In the genomic region with DNA sequence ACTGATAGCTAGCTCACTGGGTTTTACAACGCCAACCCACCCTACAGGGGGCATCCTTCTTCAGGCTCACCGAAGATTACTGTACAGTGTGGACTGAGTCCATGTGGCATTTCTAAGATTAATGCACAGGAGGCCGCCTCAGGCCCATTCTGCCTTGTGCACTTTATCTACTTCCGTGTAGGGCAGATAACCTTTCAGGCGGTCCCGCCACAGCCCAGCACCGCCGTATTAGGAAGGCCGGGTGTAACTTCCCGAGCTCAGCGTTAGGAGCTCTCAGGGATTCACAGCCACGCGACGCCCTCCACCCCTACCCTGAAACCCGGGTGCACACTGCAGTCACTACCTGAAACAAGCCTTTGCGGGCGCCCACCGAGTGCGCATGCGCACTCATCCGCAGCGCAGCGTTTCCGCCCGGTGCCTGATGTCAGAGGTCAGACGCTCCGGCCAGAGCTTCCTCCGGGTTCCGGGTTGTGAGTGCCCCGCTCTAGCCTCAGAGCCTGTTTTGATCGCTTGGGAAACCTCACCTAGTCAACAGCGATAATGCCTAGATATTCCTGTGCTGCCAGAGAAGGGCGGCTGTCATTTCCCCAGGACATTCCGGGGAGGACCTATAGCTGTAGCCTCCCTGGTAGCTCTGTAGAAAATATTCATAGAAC, we compare ENCODE assay signal across 8 mouse cellular contexts. TPM values are rescaled to one million over a fixed set of nuclear protein-coding genes. Genes with fewer than 3 reads are reported as not detected.
DNase-seq lines count a peak whose midpoint lies in the region; ATAC-seq and TF ChIP-seq lines count a peak whose summit lies in the region.

No protein-coding gene starts in this region.

- ATAC-seq in forebrain, embryonic 16.5 days: peak; percentile 88
- ATAC-seq in neural tube, embryonic 14.5 days (ENCODE audit: low read depth): peak; percentile 95

- no peak for TF ChIP-seq EP300 in ES-Bruce4 (IDR thresholded peaks at IDR 0.05; ENCODE audit: insufficient read depth, low read depth, low read length)

- no peaks in the 10 kb centered on the region for H3K27me3 ChIP-seq in ES-Bruce4 (ENCODE audit: control insufficient read depth, insufficient read depth, low read length, poor library complexity, severe bottlenecking)
- no peaks in the 10 kb centered on the region for H3K27me3 ChIP-seq in forebrain, embryonic 16.5 days (replicated peaks; ENCODE audit: control insufficient read depth, insufficient read depth, low read length)
- H3K27me3 ChIP-seq in neural tube, embryonic 14.5 days (ENCODE audit: control insufficient read depth, insufficient read depth, low read length): no peaks in the 10 kb centered on the region
- H3K27me3 ChIP-seq in testis, adult 2 months (ENCODE audit: control insufficient read depth, insufficient read depth, low read length): no peaks in the 10 kb centered on the region

- no peak for TF ChIP-seq POLR2A in ES-Bruce4 (IDR thresholded peaks at IDR 0.05; ENCODE audit: insufficient read depth, low read length)
- TF ChIP-seq POLR2A in testis, adult 2 months (IDR thresholded peaks at IDR 0.05; ENCODE audit: control insufficient read depth, low read depth, low read length): peak; percentile 81

- H3K27ac ChIP-seq in ES-Bruce4 (ENCODE audit: insufficient read depth, low read length): no peak overlapping the region
- H3K27ac ChIP-seq in forebrain, embryonic 16.5 days (ENCODE audit: low read length): no peak overlapping the region
- H3K27ac ChIP-seq in neural tube, embryonic 14.5 days (ENCODE audit: low read depth, low read length): peak overlapping the region; percentile 56; the same call in 1 of the 2 replicates
- peak overlapping the region; percentile 88 for H3K27ac ChIP-seq in testis, adult 2 months (ENCODE audit: control insufficient read depth, insufficient read depth, low read depth, low read length)

- no peaks in the 10 kb centered on the region for H3K9me3 ChIP-seq in ES-Bruce4 (replicated peaks; ENCODE audit: control insufficient read depth, insufficient read depth, low read length, poor library complexity, severe bottlenecking)
- H3K9me3 ChIP-seq in forebrain, embryonic 16.5 days (ENCODE audit: control insufficient read depth, low read length): no peaks in the 10 kb centered on the region
- no peaks in the 10 kb centered on the region for H3K9me3 ChIP-seq in neural tube, embryonic 14.5 days (ENCODE audit: control insufficient read depth, low read length)

- H3K4me1 ChIP-seq in ES-Bruce4 (ENCODE audit: control insufficient read depth, insufficient read depth, low read length): no peaks in the 10 kb centered on the region
- peaks cover 10% of the 10 kb centered on the region for H3K4me1 ChIP-seq in forebrain, embryonic 16.5 days (replicated peaks; ENCODE audit: control insufficient read depth, insufficient read depth, low read length)
- peaks cover 9% of the 10 kb centered on the region for H3K4me1 ChIP-seq in neural tube, embryonic 14.5 days (ENCODE audit: control insufficient read depth, insufficient read depth, low read length)
- peaks cover 4% of the 10 kb centered on the region for H3K4me1 ChIP-seq in testis, adult 2 months (ENCODE audit: control insufficient read depth, insufficient read depth, low read length)

- DNase-seq in cerebellum, adult 18-20 months: peak; percentile 90 to 93
- peak; percentile 84 for DNase-seq in heart, postnatal 25 days (ENCODE audit: low spot score)
- DNase-seq in layer of hippocampus, adult 18-20 months (ENCODE audit: low spot score in 2 of 2): peak; percentile 82 to 93
- DNase-seq in lung, adult 18-20 months: peak; percentile 92 to 94

- peak overlapping the region; percentile 56 for H3K9ac ChIP-seq in ES-Bruce4 (ENCODE audit: low read depth, poor library complexity, severe bottlenecking)
- peak overlapping the region; percentile 79 for H3K9ac ChIP-seq in forebrain, embryonic 16.5 days (replicated peaks; ENCODE audit: low read depth, low read length)
- H3K9ac ChIP-seq in neural tube, embryonic 14.5 days (replicated peaks; ENCODE audit: low read depth, low read length): peak overlapping the region; percentile 63

- 5% methylated on average over 34 of the region's 34 CpGs for WGBS in forebrain, embryonic 16.5 days
- 4% methylated on average over 34 of the region's 34 CpGs for WGBS in neural tube, embryonic 14.5 days

- H3K36me3 ChIP-seq in ES-Bruce4 (ENCODE audit: control insufficient read depth, insufficient read depth, low read length, poor library complexity, severe bottlenecking): no peaks in the 10 kb centered on the region
- H3K36me3 ChIP-seq in forebrain, embryonic 16.5 days (ENCODE audit: control insufficient read depth, insufficient read depth): no peaks in the 10 kb centered on the region; the same call in 1 of the 2 replicates
- H3K36me3 ChIP-seq in neural tube, embryonic 14.5 days (ENCODE audit: control insufficient read depth, insufficient read depth, low read length): no peaks in the 10 kb centered on the region
- H3K36me3 ChIP-seq in testis, adult 2 months (ENCODE audit: control insufficient read depth, insufficient read depth, low read length): no peaks in the 10 kb centered on the region

- no peak for TF ChIP-seq CTCF in ES-Bruce4 (IDR thresholded peaks at IDR 0.05; ENCODE audit: low read depth, low read length)
- no peak for TF ChIP-seq CTCF in testis, adult 2 months (IDR thresholded peaks at IDR 0.05; ENCODE audit: control insufficient read depth, insufficient read depth, insufficient replicate concordance, low read depth, low read length)

- H3K4me2 ChIP-seq in forebrain, embryonic 16.5 days (ENCODE audit: low read length): peak overlapping the region; percentile 57
- H3K4me2 ChIP-seq in neural tube, embryonic 14.5 days (ENCODE audit: low read depth, low read length): peak overlapping the region; percentile 64

- intact Hi-C loops in heart, postnatal 25 days (cut with DNase I): loop anchor here (10.0 kb wide), 1 partner anchor 312 kb away; no protein-coding TSS in a partner anchor

- H3K4me3 ChIP-seq in ES-Bruce4 (ENCODE audit: low read depth, low read length): peak overlapping the region; percentile 92
- H3K4me3 ChIP-seq in forebrain, embryonic 16.5 days (replicated peaks; ENCODE audit: low read length): peak overlapping the region; percentile 62
- H3K4me3 ChIP-seq in neural tube, embryonic 14.5 days (ENCODE audit: low read depth, low read length): peak overlapping the region; percentile 49
- peak overlapping the region; percentile 96 for H3K4me3 ChIP-seq in testis, adult 2 months (ENCODE audit: control insufficient read depth, low read depth, low read length)

RNA-seq across cellular contexts. Expression of a gene that starts 6.0 kb away (rescaled TPM):
- 10.4 and 11.8 TPM in 2 replicates for polyA plus RNA-seq in ES-Bruce4 (2011; ENCODE audit: insufficient read depth, insufficient read length, low read depth, missing spikeins)
- 25.2 and 28.7 TPM in 2 replicates for polyA plus RNA-seq in forebrain, embryonic 16.5 days (2015; fragmentation: Nextera tagmentation; extraction: Ambion mirVana)
- 10 to 100 TPM; 31.9 to 40.8 TPM for total RNA-seq in heart, postnatal 25 days (2021)
- total RNA-seq in layer of hippocampus, adult 18-20 months (2021): 10 to 100 TPM; 30.1 to 31.4 TPM
- 27.5 and 29.2 TPM in 2 replicates for polyA plus RNA-seq in neural tube, embryonic 14.5 days (2014; fragmentation: Nextera tagmentation; extraction: Ambion mirVana)
- polyA plus RNA-seq in testis, adult 2 months (2012; rRNA removed): 86.3 and 110 TPM in 2 replicates

RNA-seq across cellular contexts. Expression of a gene that starts 6.5 kb away (rescaled TPM):
- 7.1 and 7.2 TPM in 2 replicates for polyA plus RNA-seq in ES-Bruce4 (2011; ENCODE audit: insufficient read depth, insufficient read length, low read depth, missing spikeins)
- 1.7 and 2.7 TPM in 2 replicates for polyA plus RNA-seq in forebrain, embryonic 16.5 days (2015; fragmentation: Nextera tagmentation; extraction: Ambion mirVana)
- 10 to 100 TPM; 20.2 to 21.1 TPM for total RNA-seq in heart, postnatal 25 days (2021)
- total RNA-seq in layer of hippocampus, adult 18-20 months (2021): 10 to 100 TPM in 1 of 2 experiments, 1 to 10 TPM in 1; 9.5 to 11.6 TPM
- 1.4 TPM in 2 replicates for polyA plus RNA-seq in neural tube, embryonic 14.5 days (2014; fragmentation: Nextera tagmentation; extraction: Ambion mirVana)
- 18.8 and 18.9 TPM in 2 replicates for polyA plus RNA-seq in testis, adult 2 months (2012; rRNA removed)

Comparison
In these comparisons a context has a peak if more than half of its experiments do, and no peak if none do; other contexts are left out.
1. H3K27ac ChIP-seq: peak in neural tube, embryonic 14.5 days (single experiment) and testis, adult 2 months (single experiment); none in ES-Bruce4 (single experiment) and forebrain, embryonic 16.5 days (single experiment).
2. Peak in every context shown above with its lines, with median percentiles within 50 percentile points of each other: H3K4me3 ChIP-seq, H3K9ac ChIP-seq and DNase-seq.